Mouse (Mus musculus) sigmoid colon, adult 10 weeks (tissue): ENCODE data around the gene Duxbl2. TPM values are rescaled to one million over a fixed set of nuclear protein-coding genes. Genes with fewer than 3 reads are reported as not detected.

Source experiments
- polyA plus RNA-seq: library from polyadenylated mRNA; stranded (reverse); fragments of 350-450 nt; fragmentation: Illumina TruSeq; extraction: RNeasy Lipid Tissue Mini Kit (QIAGEN cat#74804); gene quantifications from one replicate; pipeline ENCODE4 v1.2.3, GENCODE M21; 2014; ENCODE audit warnings: low read depth, low replicate concordance

Gene Duxbl2
- polyA plus RNA-seq = 5.3 TPM

DNA sequence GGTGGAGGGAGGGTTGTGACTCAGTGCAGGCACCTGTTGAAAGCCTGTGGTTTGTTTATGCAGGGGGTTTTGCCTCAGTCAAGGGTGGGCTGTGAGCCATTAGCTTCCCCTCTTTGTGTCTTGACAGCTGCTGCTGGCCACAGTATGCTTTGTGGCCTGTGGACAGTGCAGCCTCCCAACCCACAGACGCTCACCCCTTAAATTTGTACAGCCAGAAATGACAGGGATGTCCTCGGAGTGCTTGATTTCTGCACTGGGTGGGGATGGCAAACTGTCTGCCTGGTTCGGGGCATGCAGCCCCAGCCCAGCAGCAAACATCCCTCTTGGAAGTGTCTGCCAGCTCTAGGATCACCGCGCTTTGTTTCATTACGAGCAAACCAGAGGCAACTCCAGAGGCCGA lies at the start of gene Duxbl2:
Gene Duxbl2 (plus strand): TSS at position 200 of the 400 bp plus-strand sequence.

DNA sequence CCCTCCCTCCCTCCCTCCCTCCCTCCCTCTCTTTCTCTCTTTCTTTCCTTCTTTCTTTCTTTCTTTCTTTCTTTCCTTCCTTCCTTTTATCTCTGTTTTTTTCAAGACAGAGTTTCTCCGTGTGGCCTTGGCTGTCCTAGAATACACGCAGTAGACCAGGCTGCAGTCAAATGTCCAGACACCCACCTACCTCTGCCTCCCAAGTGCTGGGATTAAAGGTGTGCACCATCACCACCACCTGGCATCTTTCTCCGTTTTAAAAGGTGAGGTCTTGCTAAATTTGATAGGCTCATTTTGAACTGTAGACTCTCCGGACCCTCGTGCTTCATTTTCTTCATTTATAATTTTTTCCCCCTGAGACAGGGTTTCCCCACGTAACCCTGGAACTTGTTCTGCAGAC lies 36.9 kb upstream of the Duxbl2 start, which contains the start of gene Cphx2:
Gene Cphx2 (plus strand): TSS at position 301 of the 400 bp plus-strand sequence.

DNA sequence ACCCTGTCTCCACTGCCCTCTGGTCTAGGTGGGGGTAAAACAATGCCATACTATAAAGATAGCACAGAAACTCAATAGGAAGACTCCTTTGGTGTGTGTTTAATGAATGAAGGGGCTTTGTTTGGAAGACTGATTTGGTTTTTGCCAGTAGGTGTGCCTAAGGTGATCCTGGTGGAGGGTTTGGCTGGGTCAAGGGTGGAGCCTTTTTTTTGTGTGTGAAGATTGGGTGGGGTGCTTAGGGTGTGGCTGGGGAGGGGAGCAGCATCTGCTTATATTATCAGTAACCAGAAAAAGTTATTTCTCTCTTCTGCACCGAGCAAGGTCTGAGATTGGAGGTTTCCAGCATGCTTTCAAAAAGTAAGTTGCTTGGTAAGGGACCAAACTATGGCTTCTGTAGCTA lies 36.2 kb upstream of the Duxbl2 start, which contains the start of gene Cphx3:
Gene Cphx3 (plus strand): TSS at position 301 of the 400 bp plus-strand sequence.

Other genes starting within 250 kb of the Duxbl2 start
- gene Plac9a, start 215.2 kb upstream of the Duxbl2 start, polyA plus RNA-seq = not detected
- gene Tmem254a, start 190.7 kb upstream of the Duxbl2 start, polyA plus RNA-seq = 42.2 TPM
- gene Cphx1, start 180.0 kb upstream of the Duxbl2 start, polyA plus RNA-seq = 2.6 TPM
- gene Duxbl1, start 139.8 kb upstream of the Duxbl2 start, polyA plus RNA-seq = not detected
- gene Gm9780, start 75.6 kb upstream of the Duxbl2 start, polyA plus RNA-seq = 5.1 TPM
- gene Tmem254c, start 51.0 kb upstream of the Duxbl2 start, polyA plus RNA-seq = 2.8 TPM
- not detected for gene Cphx2, start 36.8 kb upstream of the Duxbl2 start, polyA plus RNA-seq
- 4.8 TPM for gene Cphx3, start 36.1 kb upstream of the Duxbl2 start, polyA plus RNA-seq
- gene Plac9b, start 64.1 kb downstream of the Duxbl2 start, polyA plus RNA-seq = not detected
- 136 TPM for gene Tmem254b, start 88.7 kb downstream of the Duxbl2 start, polyA plus RNA-seq
- gene Duxbl3, start 139.6 kb downstream of the Duxbl2 start, polyA plus RNA-seq = 1.9 TPM